Mouse (Mus musculus): ENCODE measurements around the gene Cox20. TPM values are rescaled to one million over a fixed set of nuclear protein-coding genes. Genes with fewer than 3 reads are reported as not detected.

Gene Cox20
- polyA plus RNA-seq, 1 experiment from 2014 or later: 146 TPM

GRCm38 (mm10) chr1:178354576-178354975, 35.6 kb downstream of the Cox20 start:
- no peak overlapping the region for H3K4me3 ChIP-seq (ENCODE audit: low read depth, low read length)
- H3K9me3 ChIP-seq (ENCODE audit: control insufficient read depth, low read length): no peaks in the 10 kb centered on the region
- TF ChIP-seq CTCF (IDR thresholded peaks at IDR 0.05; ENCODE audit: low read depth) (no peak), EP300 (optimal IDR thresholded peaks at IDR 0.05) (no peak)
- no peak overlapping the region for H3K9ac ChIP-seq (ENCODE audit: low read length)
- H3K27me3 ChIP-seq (ENCODE audit: control insufficient read depth, insufficient read depth, low read length): no peaks in the 10 kb centered on the region
- H3K4me2 ChIP-seq (replicated peaks; ENCODE audit: low read depth): no peak overlapping the region
- DNase-seq (ENCODE audit: low spot score): no peak
- WGBS: 47% methylated on average over 3 of the region's 3 CpGs
- H3K36me3 ChIP-seq (ENCODE audit: control insufficient read depth, insufficient read depth, low read length): no peaks in the 10 kb centered on the region
- no peak for ATAC-seq (ENCODE audit: low FRiP score, low TSS enrichment)
- H3K4me1 ChIP-seq (replicated peaks; ENCODE audit: control insufficient read depth, insufficient read depth): no peaks in the 10 kb centered on the region
- H3K27ac ChIP-seq (replicated peaks): no peak overlapping the region

- H3K27ac ChIP-seq (replicated peaks): no peak overlapping the region
- no peak for TF ChIP-seq CTCF (IDR thresholded peaks at IDR 0.05; ENCODE audit: low read depth)
- TF ChIP-seq EP300 (optimal IDR thresholded peaks at IDR 0.05): no peak
- H3K9ac ChIP-seq (ENCODE audit: low read length): no peak overlapping the region
- H3K4me3 ChIP-seq (ENCODE audit: low read depth, low read length): no peak overlapping the region
- DNase-seq (ENCODE audit: low spot score) (no peak), ATAC-seq (ENCODE audit: low FRiP score, low TSS enrichment) (no peak)
- H3K4me2 ChIP-seq (replicated peaks; ENCODE audit: low read depth): no peak overlapping the region
- WGBS: 64% methylated on average over 12 of the region's 12 CpGs
- no peaks in the 10 kb centered on the region for H3K9me3 ChIP-seq (ENCODE audit: control insufficient read depth, low read length)
- no peaks in the 10 kb centered on the region for H3K36me3 ChIP-seq (ENCODE audit: control insufficient read depth, insufficient read depth, low read length)
- H3K27me3 ChIP-seq (ENCODE audit: control insufficient read depth, insufficient read depth, low read length): no peaks in the 10 kb centered on the region
- H3K4me1 ChIP-seq (replicated peaks; ENCODE audit: control insufficient read depth, insufficient read depth): no peaks in the 10 kb centered on the region
These were observed 39.1 kb downstream of the Cox20 start for GRCm38 (mm10) chr1:178357776-178358710.

GRCm38 (mm10) chr1:178360264-178360663, 41.3 kb downstream of the Cox20 start:
- DNase-seq (ENCODE audit: low spot score) (no peak), ATAC-seq (ENCODE audit: low FRiP score, low TSS enrichment) (no peak)
- H3K4me1 ChIP-seq (replicated peaks; ENCODE audit: control insufficient read depth, insufficient read depth): no peaks in the 10 kb centered on the region
- no peaks in the 10 kb centered on the region for H3K27me3 ChIP-seq (ENCODE audit: control insufficient read depth, insufficient read depth, low read length)
- H3K4me3 ChIP-seq (ENCODE audit: low read depth, low read length): no peak overlapping the region
- TF ChIP-seq EP300 (optimal IDR thresholded peaks at IDR 0.05) (no peak), CTCF (IDR thresholded peaks at IDR 0.05; ENCODE audit: low read depth) (no peak)
- no peak overlapping the region for H3K27ac ChIP-seq (replicated peaks)
- H3K36me3 ChIP-seq (ENCODE audit: control insufficient read depth, insufficient read depth, low read length): no peaks in the 10 kb centered on the region
- WGBS: 76% methylated on average over 11 of the region's 11 CpGs
- H3K9ac ChIP-seq (ENCODE audit: low read length): no peak overlapping the region
- H3K4me2 ChIP-seq (replicated peaks; ENCODE audit: low read depth): no peak overlapping the region
- no peaks in the 10 kb centered on the region for H3K9me3 ChIP-seq (ENCODE audit: control insufficient read depth, low read length)

- Histone ChIP-seq H3K4me3 (ENCODE audit: low read depth, low read length) (no peak overlapping the region), H3K36me3 (ENCODE audit: control insufficient read depth, insufficient read depth, low read length) (no peaks in the 10 kb centered on the region), H3K27ac (replicated peaks) (no peak overlapping the region), H3K9me3 (ENCODE audit: control insufficient read depth, low read length) (no peaks in the 10 kb centered on the region), H3K9ac (ENCODE audit: low read length) (no peak overlapping the region), H3K27me3 (ENCODE audit: control insufficient read depth, insufficient read depth, low read length) (no peaks in the 10 kb centered on the region), H3K4me2 (replicated peaks; ENCODE audit: low read depth) (no peak overlapping the region), H3K4me1 (replicated peaks; ENCODE audit: control insufficient read depth, insufficient read depth) (no peaks in the 10 kb centered on the region)
- no peak for DNase-seq (ENCODE audit: low spot score)
- peak; percentile 26; the same call in 1 of the 2 replicates for TF ChIP-seq CTCF (IDR thresholded peaks at IDR 0.05; ENCODE audit: low read depth)
- no peak for TF ChIP-seq EP300 (optimal IDR thresholded peaks at IDR 0.05)
- ATAC-seq (ENCODE audit: low FRiP score, low TSS enrichment): no peak
- WGBS: 89% methylated on average over 2 of the region's 2 CpGs
These were observed 41.8 kb downstream of the Cox20 start for GRCm38 (mm10) chr1:178360702-178361101.

- no peaks in the 10 kb centered on the region for H3K4me1 ChIP-seq (replicated peaks; ENCODE audit: control insufficient read depth, insufficient read depth)
- no peaks in the 10 kb centered on the region for H3K9me3 ChIP-seq (ENCODE audit: control insufficient read depth, low read length)
- ATAC-seq (ENCODE audit: low FRiP score, low TSS enrichment) (no peak), DNase-seq (ENCODE audit: low spot score) (no peak)
- WGBS: 70% methylated on average over 6 of the region's 6 CpGs
- no peak overlapping the region for H3K27ac ChIP-seq (replicated peaks)
- no peaks in the 10 kb centered on the region for H3K27me3 ChIP-seq (ENCODE audit: control insufficient read depth, insufficient read depth, low read length)
- no peaks in the 10 kb centered on the region for H3K36me3 ChIP-seq (ENCODE audit: control insufficient read depth, insufficient read depth, low read length)
- H3K4me2 ChIP-seq (replicated peaks; ENCODE audit: low read depth): no peak overlapping the region
- no peak for TF ChIP-seq CTCF (IDR thresholded peaks at IDR 0.05; ENCODE audit: low read depth)
- TF ChIP-seq EP300 (optimal IDR thresholded peaks at IDR 0.05): no peak
- no peak overlapping the region for H3K9ac ChIP-seq (ENCODE audit: low read length)
- H3K4me3 ChIP-seq (ENCODE audit: low read depth, low read length): no peak overlapping the region
These were observed 46.2 kb downstream of the Cox20 start for GRCm38 (mm10) chr1:178365171-178365570.

GRCm38 (mm10) chr1:178368121-178368520, 49.2 kb downstream of the Cox20 start:
- H3K27me3 ChIP-seq (ENCODE audit: control insufficient read depth, insufficient read depth, low read length): no peaks in the 10 kb centered on the region
- no peaks in the 10 kb centered on the region for H3K36me3 ChIP-seq (ENCODE audit: control insufficient read depth, insufficient read depth, low read length)
- no peak overlapping the region for H3K9ac ChIP-seq (ENCODE audit: low read length)
- no peaks in the 10 kb centered on the region for H3K9me3 ChIP-seq (ENCODE audit: control insufficient read depth, low read length)
- no peak overlapping the region for H3K4me3 ChIP-seq (ENCODE audit: low read depth, low read length)
- H3K27ac ChIP-seq (replicated peaks): no peak overlapping the region
- TF ChIP-seq EP300 (optimal IDR thresholded peaks at IDR 0.05): no peak
- no peak for TF ChIP-seq CTCF (IDR thresholded peaks at IDR 0.05; ENCODE audit: low read depth)
- WGBS: 65% methylated on average over 6 of the region's 6 CpGs
- DNase-seq (ENCODE audit: low spot score) (no peak), ATAC-seq (ENCODE audit: low FRiP score, low TSS enrichment) (no peak)
- no peak overlapping the region for H3K4me2 ChIP-seq (replicated peaks; ENCODE audit: low read depth)
- H3K4me1 ChIP-seq (replicated peaks; ENCODE audit: control insufficient read depth, insufficient read depth): no peaks in the 10 kb centered on the region
